Mouse (Mus musculus): ENCODE data around the gene Gm7903. TPM values are rescaled to one million over a fixed set of nuclear protein-coding genes. Genes with fewer than 3 reads are reported as not detected.

Gene Gm7903
- polyA plus RNA-seq, 1 experiment from 2014 or later, result not detected

Other genes starting within 250 kb of the Gm7903 start
- 0.21 and 0.91 TPM in 2 replicates for gene Tceal6, start 223.1 kb upstream of the Gm7903 start, polyA plus RNA-seq (2014; fragmentation: Nextera tagmentation; extraction: Ambion mirVana)
- not detected in 2 replicates for gene Pramel3, start 131.5 kb upstream of the Gm7903 start, polyA plus RNA-seq (2014; fragmentation: Nextera tagmentation; extraction: Ambion mirVana)
- gene Gm5128, start 60.6 kb upstream of the Gm7903 start, polyA plus RNA-seq (2014; fragmentation: Nextera tagmentation; extraction: Ambion mirVana), result not detected in 2 replicates
- gene AV320801, start 60.8 kb downstream of the Gm7903 start, polyA plus RNA-seq (2014; fragmentation: Nextera tagmentation; extraction: Ambion mirVana), result not detected in 2 replicates
- 0.15 TPM in 1 of 2 replicates, not detected in the other for gene Nxf7, start 164.9 kb downstream of the Gm7903 start, polyA plus RNA-seq (2014; fragmentation: Nextera tagmentation; extraction: Ambion mirVana)
- gene Prame, start 193.9 kb downstream of the Gm7903 start, polyA plus RNA-seq (2014; fragmentation: Nextera tagmentation; extraction: Ambion mirVana), result not detected in 2 replicates